Mouse (Mus musculus) lung, embryonic 16.5 days (tissue): ENCODE results near the gene Tmem190. TPM values are rescaled to one million over a fixed set of nuclear protein-coding genes. Genes with fewer than 3 reads are reported as not detected.
"Not testable (repeated sequence)": the region's sequence is repeated elsewhere in the genome, so short reads cannot be mapped to it uniquely, and the experiment has no call there.

Source experiments
- ATAC-seq: fragments of 200-750 bp; cut with Nextera tagmentation; 2 replicates; pipeline ENCODE4 v1.8.0; 2017; ENCODE audit warnings: low read depth, mild to moderate bottlenecking, moderate library complexity
- H3K27ac ChIP-seq: fragments of 300-500 bp; sonication (generic); 2 replicates; pipeline ENCODE4 v1.5.1; 2014; ENCODE audit warnings: mild to moderate bottlenecking, control low read depth, low read length
- H3K27me3 ChIP-seq: fragments of 300-500 bp; sonication (generic); 2 replicates; pipeline ENCODE4 v1.6.1; 2014; ENCODE audit warnings: low read depth, low read length, mixed read lengths; ENCODE audit not compliant: control insufficient read depth, insufficient read depth
- H3K36me3 ChIP-seq: fragments of 300-500 bp; sonication (generic); 2 replicates; pipeline ENCODE4 v1.6.1; 2014; ENCODE audit warnings: low read length; ENCODE audit not compliant: control insufficient read depth, insufficient read depth
- H3K4me1 ChIP-seq: fragments of 300-500 bp; sonication (generic); replicated peaks from 2 replicates; pipeline ENCODE4 v1.6.1; 2014; ENCODE audit warnings: low read length, mixed read lengths; ENCODE audit not compliant: control insufficient read depth, insufficient read depth
- H3K4me2 ChIP-seq: fragments of 300-500 bp; sonication (generic); 2 replicates; pipeline ENCODE4 v1.6.1; 2014; ENCODE audit warnings: low read depth, low read length, control low read depth
- H3K4me3 ChIP-seq: fragments of 300-500 bp; sonication (generic); 2 replicates; pipeline ENCODE4 v1.5.1; 2014; ENCODE audit warnings: mild to moderate bottlenecking, low read length, control low read depth
- H3K9ac ChIP-seq: fragments of 300-500 bp; sonication (generic); 2 replicates; pipeline ENCODE4 v1.6.1; 2014; ENCODE audit warnings: low read length, control low read depth
- H3K9me3 ChIP-seq: fragments of 300-500 bp; sonication (generic); 2 replicates; pipeline ENCODE4 v1.6.1; 2016; ENCODE audit warnings: low read length; ENCODE audit not compliant: control insufficient read depth
- WGBS: fragments of 180-500 bp; shearing (Covaris S2); extraction: QIAGEN DNeasy Blood & Tissue Kit; methylation state at CpG from one replicate; pipeline ENCODE4 v1.1.7; 2014; 5-methylcytosine and 5-hydroxymethylcytosine counted together
- polyA plus RNA-seq: library from polyadenylated mRNA; unstranded; fragments of >200 nt; fragmentation: Nextera tagmentation; extraction: Ambion mirVana; gene quantifications from 2 replicates; pipeline ENCODE4 v1.2.1, GENCODE M21; 2015

Tmem190 gene
- polyA plus RNA-seq, 1 experiment from 2014 or later, result 0.34 TPM

- Histone ChIP-seq H3K9ac (no peak overlapping the region), H3K4me3 (no peak overlapping the region), H3K36me3 (peaks cover 34% of the 10 kb centered on the region), H3K4me2 (no peak overlapping the region), H3K4me1 (peaks cover 16% of the 10 kb centered on the region), H3K27ac (no peak overlapping the region), H3K9me3 (no peaks in the 10 kb centered on the region), H3K27me3 (no peaks in the 10 kb centered on the region)
- ATAC-seq, result no peak; the same call in 1 of the 2 replicates
- WGBS, result 83% methylated on average over 7 of the region's 7 CpGs
Observed at GRCm38 (mm10) chr7:4806716-4807115, 24.0 kb downstream of the Tmem190 start.

GRCm38 (mm10) chr7:4811131-4811530 is 28.4 kb downstream of the Tmem190 start:
- H3K9me3 ChIP-seq, H3K27ac ChIP-seq, H3K27me3 ChIP-seq, ATAC-seq: not testable (repeated sequence)
- 23% methylated on average over 9 of the region's 10 CpGs for WGBS
- peaks cover 22% of the 10 kb centered on the region for H3K4me1 ChIP-seq
- peaks cover 27% of the 10 kb centered on the region for H3K36me3 ChIP-seq
- peak overlapping the region; percentile 61 for H3K4me2 ChIP-seq
- peak overlapping the region; percentile 99 for H3K4me3 ChIP-seq
- peak overlapping the region; percentile 100 for H3K9ac ChIP-seq

GRCm38 (mm10) chr7:4811842-4812302 is 29.1 kb downstream of the Tmem190 start:
- peak overlapping the region; percentile 61 for H3K4me2 ChIP-seq
- H3K4me3 ChIP-seq, result peak overlapping the region; percentile 99
- H3K36me3 ChIP-seq, result peaks cover 20% of the 10 kb centered on the region
- H3K4me1 ChIP-seq, result peaks cover 22% of the 10 kb centered on the region
- no peaks in the 10 kb centered on the region for H3K27me3 ChIP-seq
- H3K27ac ChIP-seq, result peak overlapping the region; percentile 99
- ATAC-seq, result no peak
- H3K9ac ChIP-seq, result peak overlapping the region; percentile 100
- H3K9me3 ChIP-seq, result no peaks in the 10 kb centered on the region
- WGBS, result under 1% methylated on average over 24 of the region's 36 CpGs

GRCm38 (mm10) chr7:4812303-4813104 is 29.8 kb downstream of the Tmem190 start, which contains the start of gene Ube2s:
TSS of gene Ube2s (minus strand) at chr7:4812590.
- Histone ChIP-seq H3K27me3 (no peaks in the 10 kb centered on the region), H3K4me2 (peak within 1 kb of the TSS; percentile 80), H3K36me3 (peaks cover 14% of the 10 kb centered on the region), H3K27ac (peak within 1 kb of the TSS; percentile 99), H3K4me3 (peak within 1 kb of the TSS; percentile 99), H3K9ac (peak within 1 kb of the TSS; percentile 100), H3K9me3 (no peaks in the 10 kb centered on the region), H3K4me1 (peaks cover 22% of the 10 kb centered on the region)
- ATAC-seq, result peak; percentile 99
- WGBS, result under 1% methylated on average over 62 of the region's 62 CpGs

- H3K36me3 ChIP-seq, result peaks cover 10% of the 10 kb centered on the region; the same call in 1 of the 2 replicates
- H3K9ac ChIP-seq, result peak overlapping the region; percentile 73
- H3K4me1 ChIP-seq, result peaks cover 25% of the 10 kb centered on the region
- H3K9me3 ChIP-seq, result no peaks in the 10 kb centered on the region
- H3K27ac ChIP-seq, result peak overlapping the region; percentile 92
- H3K4me2 ChIP-seq, result peak overlapping the region; percentile 80
- peak overlapping the region; percentile 99 for H3K4me3 ChIP-seq
- H3K27me3 ChIP-seq, result no peaks in the 10 kb centered on the region
- no peak for ATAC-seq
- 23% methylated on average over 8 of the region's 8 CpGs for WGBS
Observed at GRCm38 (mm10) chr7:4813105-4813791, 30.5 kb downstream of the Tmem190 start.

- Histone ChIP-seq H3K4me1 (peaks cover 11% of the 10 kb centered on the region), H3K27ac (peak overlapping the region; percentile 72), H3K9me3 (no peaks in the 10 kb centered on the region), H3K36me3 (no peaks in the 10 kb centered on the region), H3K4me2 (no peak overlapping the region), H3K4me3 (no peak overlapping the region), H3K9ac (no peak overlapping the region), H3K27me3 (no peaks in the 10 kb centered on the region)
- no peak for ATAC-seq
Observed at GRCm38 (mm10) chr7:4816559-4816958, 33.8 kb downstream of the Tmem190 start.

- H3K36me3 ChIP-seq, H3K27me3 ChIP-seq, ATAC-seq, H3K9me3 ChIP-seq, H3K9ac ChIP-seq, H3K27ac ChIP-seq, H3K4me3 ChIP-seq, H3K4me2 ChIP-seq, H3K4me1 ChIP-seq: not testable (repeated sequence)
- WGBS, result 88% methylated on average over 7 of the region's 7 CpGs
Observed at GRCm38 (mm10) chr7:4820925-4821324, 38.2 kb downstream of the Tmem190 start.

- Histone ChIP-seq H3K9me3 (no peaks in the 10 kb centered on the region), H3K4me2 (no peak overlapping the region), H3K36me3 (no peaks in the 10 kb centered on the region), H3K27me3 (no peaks in the 10 kb centered on the region), H3K4me1 (peaks cover 7% of the 10 kb centered on the region), H3K4me3 (no peak overlapping the region), H3K9ac (no peak overlapping the region), H3K27ac (peak overlapping the region; percentile 87)
- no peak for ATAC-seq
- 59% methylated on average over 4 of the region's 4 CpGs for WGBS
Observed at GRCm38 (mm10) chr7:4821690-4822089, 39.0 kb downstream of the Tmem190 start.

- peak; percentile 74 for ATAC-seq
- Histone ChIP-seq H3K4me2 (no peak overlapping the region), H3K4me3 (no peak overlapping the region), H3K36me3 (no peaks in the 10 kb centered on the region), H3K9me3 (no peaks in the 10 kb centered on the region), H3K9ac (no peak overlapping the region), H3K27me3 (no peaks in the 10 kb centered on the region), H3K27ac (peak overlapping the region; percentile 87), H3K4me1 (peaks cover 7% of the 10 kb centered on the region)
- 34% methylated on average over 6 of the region's 6 CpGs for WGBS
Observed at GRCm38 (mm10) chr7:4822162-4822907, 39.6 kb downstream of the Tmem190 start.
